Mouse (Mus musculus) forebrain, embryonic 10.5 days (tissue): ENCODE measurements around the gene Pomgnt2. TPM values are rescaled to one million over a fixed set of nuclear protein-coding genes. Genes with fewer than 3 reads are reported as not detected.

Experiments
- DNase-seq: peaks from one replicate; pipeline ENCODE4 v3.0.0-alpha.2; 2017; ENCODE audit warnings: low spot score; ENCODE audit errors: extremely low spot score
- H3K27ac ChIP-seq: fragments of 300-500 bp; sonication (generic); 2 replicates; pipeline ENCODE4 v1.5.1; 2016; ENCODE audit warnings: mild to moderate bottlenecking
- H3K27me3 ChIP-seq: fragments of 300-500 bp; sonication (generic); 2 replicates; pipeline ENCODE4 v1.6.1; 2016; ENCODE audit warnings: mild to moderate bottlenecking; ENCODE audit not compliant: poor library complexity, severe bottlenecking
- H3K36me3 ChIP-seq: fragments of 300-500 bp; sonication (generic); replicated peaks from 2 replicates; pipeline ENCODE4 v1.6.1; 2016; ENCODE audit warnings: mild to moderate bottlenecking, moderate library complexity
- H3K4me1 ChIP-seq: fragments of 300-500 bp; sonication (generic); 2 replicates; pipeline ENCODE4 v1.6.1; 2016
- H3K4me3 ChIP-seq: fragments of 300-500 bp; sonication (generic); 2 replicates; pipeline ENCODE4 v1.5.1; 2016; ENCODE audit warnings: mild to moderate bottlenecking, moderate library complexity
- H3K9me3 ChIP-seq: fragments of 300-500 bp; sonication (generic); 2 replicates; pipeline ENCODE4 v1.6.1; 2016; ENCODE audit warnings: mild to moderate bottlenecking, moderate library complexity
- WGBS: fragments of 180-500 bp; shearing (Covaris S2); methylation state at CpG from one replicate; pipeline ENCODE4 v1.1.7; 2016; 5-methylcytosine and 5-hydroxymethylcytosine counted together
- polyA plus RNA-seq: library from polyadenylated mRNA; unstranded; fragments of >200 nt; fragmentation: Nextera tagmentation; extraction: Ambion mirVana; gene quantifications from 2 replicates; pipeline ENCODE4 v1.2.1, GENCODE M21; 2016

Pomgnt2 gene
- polyA plus RNA-seq, 1 experiment from 2014 or later = 12.5 TPM

DNA sequence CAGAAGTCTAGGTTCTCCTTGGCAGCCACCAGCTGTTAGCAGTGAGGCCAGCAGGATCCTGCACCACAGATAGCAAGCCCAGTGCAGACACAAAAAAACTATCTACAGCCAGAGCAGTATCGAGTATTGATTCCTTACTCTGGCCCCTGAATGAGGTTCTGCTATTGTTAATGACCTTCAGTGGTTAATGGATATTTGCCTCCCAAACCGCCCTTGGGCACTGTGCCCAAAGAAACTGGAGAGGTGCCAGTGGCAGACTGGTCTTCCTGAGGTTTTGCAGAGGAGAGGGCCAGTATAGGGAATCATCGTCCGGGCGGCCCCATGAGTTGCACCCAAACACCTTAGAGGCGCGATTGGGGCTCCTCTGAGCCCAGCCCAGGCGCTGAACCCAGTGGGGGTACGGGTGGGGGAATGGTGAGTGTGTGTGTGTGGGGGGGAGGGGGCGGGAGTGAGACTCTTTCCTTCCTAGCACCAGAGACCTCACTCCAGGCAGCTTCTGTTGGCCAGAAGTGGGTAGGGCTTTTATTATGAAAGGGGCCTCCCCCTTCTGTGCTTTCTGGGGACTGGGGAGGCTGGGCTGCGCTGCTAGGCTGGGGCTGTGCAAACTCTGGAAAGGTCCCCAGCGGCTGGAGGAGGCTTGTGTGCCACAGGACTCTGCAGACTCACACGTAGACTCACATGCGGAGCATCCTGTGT is 46.3 kb downstream of the Pomgnt2 start, which contains the start of gene Fam198a:
Gene Fam198a (plus strand): TSS at position 571 of the 696 bp plus-strand sequence.
- Histone ChIP-seq H3K4me1 (peaks cover 14% of the 10 kb centered on the region), H3K36me3 (no peaks in the 10 kb centered on the region), H3K9me3 (no peaks in the 10 kb centered on the region), H3K27me3 (no peaks in the 10 kb centered on the region), H3K27ac (peak within 1 kb of the TSS; percentile 74), H3K4me3 (peak within 1 kb of the TSS; percentile 31)
- peak; percentile 31 for DNase-seq
- 17% methylated on average over 14 of the region's 14 CpGs for WGBS

DNA sequence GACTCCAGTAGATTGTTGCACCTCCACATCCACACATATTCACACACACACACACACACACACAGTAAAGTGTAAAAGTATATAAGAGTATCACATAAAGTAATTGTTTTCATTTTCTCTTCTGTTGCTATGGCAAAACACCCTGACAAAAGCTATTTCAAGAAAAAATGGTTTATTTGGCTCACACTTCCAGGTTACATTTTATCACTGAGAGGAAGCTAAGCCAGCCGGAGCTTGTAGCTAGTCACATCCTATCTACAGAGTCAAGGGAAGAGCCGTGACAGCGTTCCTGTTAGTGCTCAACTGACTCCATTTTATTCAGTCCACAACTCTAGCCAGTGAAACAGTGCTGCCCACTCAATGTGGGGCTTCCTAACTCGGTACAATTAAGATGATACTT is 48.5 kb downstream of the Pomgnt2 start:
- Histone ChIP-seq H3K9me3 (no peaks in the 10 kb centered on the region), H3K36me3 (peaks cover 10% of the 10 kb centered on the region; the same call in 1 of the 2 replicates), H3K4me3 (no peak overlapping the region), H3K27ac (no peak overlapping the region), H3K4me1 (peaks cover 11% of the 10 kb centered on the region), H3K27me3 (no peaks in the 10 kb centered on the region)
- DNase-seq = no peak
- WGBS = 83% methylated on average over 4 of the region's 4 CpGs

- no peak overlapping the region for H3K27ac ChIP-seq
- WGBS = 11% methylated on average over 4 of the region's 4 CpGs
- no peaks in the 10 kb centered on the region for H3K9me3 ChIP-seq
- H3K27me3 ChIP-seq = no peaks in the 10 kb centered on the region
- H3K4me1 ChIP-seq = peaks cover 11% of the 10 kb centered on the region
- peak; percentile 30 for DNase-seq
- peaks cover 16% of the 10 kb centered on the region; the same call in 1 of the 2 replicates for H3K36me3 ChIP-seq
- no peak overlapping the region for H3K4me3 ChIP-seq
These were observed 49.1 kb downstream of the Pomgnt2 start for GRCm38 (mm10) chr9:121947784-121948183.

GRCm38 (mm10) chr9:121943628-121944027 is 53.3 kb downstream of the Pomgnt2 start:
- H3K4me1 ChIP-seq = no peaks in the 10 kb centered on the region
- no peak overlapping the region for H3K4me3 ChIP-seq
- H3K27me3 ChIP-seq = no peaks in the 10 kb centered on the region
- peaks cover 21% of the 10 kb centered on the region; the same call in 1 of the 2 replicates for H3K36me3 ChIP-seq
- DNase-seq = no peak
- no peak overlapping the region for H3K27ac ChIP-seq
- WGBS = 80% methylated on average over 3 of the region's 3 CpGs
- no peaks in the 10 kb centered on the region for H3K9me3 ChIP-seq

DNA sequence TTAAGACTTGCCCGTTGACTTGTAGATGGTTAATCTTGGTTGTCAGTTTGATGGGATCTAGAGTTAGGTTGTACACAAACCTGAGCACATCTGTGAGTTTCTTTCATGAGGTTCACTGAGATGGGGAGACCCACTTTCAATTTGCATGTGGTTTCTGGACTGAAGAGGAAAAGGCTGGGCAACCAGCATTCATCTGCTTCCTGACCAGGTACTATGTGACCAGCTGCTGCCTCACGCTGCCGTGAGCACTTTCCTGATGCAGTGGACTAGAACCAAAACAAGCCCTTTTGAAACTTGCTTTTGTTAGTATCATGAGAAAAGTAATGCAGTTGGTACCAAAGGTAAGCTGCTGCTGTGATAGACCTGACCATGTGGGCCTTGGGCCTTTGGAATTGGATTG is 53.9 kb downstream of the Pomgnt2 start:
- Histone ChIP-seq H3K36me3 (peaks cover 21% of the 10 kb centered on the region; the same call in 1 of the 2 replicates), H3K9me3 (no peaks in the 10 kb centered on the region), H3K4me1 (no peaks in the 10 kb centered on the region), H3K27ac (no peak overlapping the region), H3K4me3 (no peak overlapping the region), H3K27me3 (no peaks in the 10 kb centered on the region)
- DNase-seq = no peak
- 91% methylated on average over 3 of the region's 3 CpGs for WGBS

GRCm38 (mm10) chr9:121937944-121938355 is 59.0 kb downstream of the Pomgnt2 start:
- WGBS = 60% methylated on average over 21 of the region's 21 CpGs
- peak; percentile 33 for DNase-seq
- Histone ChIP-seq H3K36me3 (peaks cover 7% of the 10 kb centered on the region; the same call in 1 of the 2 replicates), H3K27me3 (no peaks in the 10 kb centered on the region), H3K9me3 (no peaks in the 10 kb centered on the region), H3K4me1 (peaks cover 7% of the 10 kb centered on the region; the same call in 1 of the 2 replicates), H3K27ac (peak overlapping the region; percentile 85), H3K4me3 (peak overlapping the region; percentile 55)

DNA sequence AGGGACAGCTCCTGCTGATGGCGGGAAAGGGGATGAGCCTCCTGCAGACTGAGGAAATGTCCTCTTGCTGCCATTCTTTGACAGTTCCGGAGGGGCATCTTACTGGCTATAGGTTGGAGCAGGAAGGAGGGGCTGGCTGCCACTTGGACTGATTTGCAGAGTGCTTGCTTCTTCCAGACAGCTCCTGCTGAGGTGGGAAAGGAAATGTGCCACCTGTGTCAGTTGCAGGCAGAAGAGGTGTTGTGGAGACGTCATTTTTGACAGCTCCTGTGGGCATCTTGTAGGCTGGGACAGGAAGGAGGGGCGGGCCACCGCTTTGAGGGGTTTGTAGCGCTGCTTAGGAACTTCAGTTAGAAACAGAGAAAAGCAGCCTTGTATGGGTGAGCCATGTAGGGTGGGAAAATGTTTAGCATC is 59.5 kb downstream of the Pomgnt2 start:
- peak overlapping the region; percentile 55 for H3K4me3 ChIP-seq
- no peaks in the 10 kb centered on the region for H3K27me3 ChIP-seq
- WGBS = 76% methylated on average over 6 of the region's 6 CpGs
- H3K9me3 ChIP-seq = no peaks in the 10 kb centered on the region
- H3K27ac ChIP-seq = peak overlapping the region; percentile 85
- H3K4me1 ChIP-seq = peaks cover 7% of the 10 kb centered on the region; the same call in 1 of the 2 replicates
- DNase-seq = no peak
- peaks cover 5% of the 10 kb centered on the region; the same call in 1 of the 2 replicates for H3K36me3 ChIP-seq

GRCm38 (mm10) chr9:121936952-121937351 is 60.0 kb downstream of the Pomgnt2 start:
- Histone ChIP-seq H3K9me3 (no peaks in the 10 kb centered on the region), H3K4me3 (peak overlapping the region; percentile 55; the same call in 1 of the 2 replicates), H3K4me1 (peaks cover 7% of the 10 kb centered on the region; the same call in 1 of the 2 replicates), H3K36me3 (peaks cover 5% of the 10 kb centered on the region; the same call in 1 of the 2 replicates), H3K27ac (peak overlapping the region; percentile 27; the same call in 1 of the 2 replicates), H3K27me3 (no peaks in the 10 kb centered on the region)
- WGBS = 91% methylated on average over 1 of the region's 1 CpGs
- no peak for DNase-seq

DNA sequence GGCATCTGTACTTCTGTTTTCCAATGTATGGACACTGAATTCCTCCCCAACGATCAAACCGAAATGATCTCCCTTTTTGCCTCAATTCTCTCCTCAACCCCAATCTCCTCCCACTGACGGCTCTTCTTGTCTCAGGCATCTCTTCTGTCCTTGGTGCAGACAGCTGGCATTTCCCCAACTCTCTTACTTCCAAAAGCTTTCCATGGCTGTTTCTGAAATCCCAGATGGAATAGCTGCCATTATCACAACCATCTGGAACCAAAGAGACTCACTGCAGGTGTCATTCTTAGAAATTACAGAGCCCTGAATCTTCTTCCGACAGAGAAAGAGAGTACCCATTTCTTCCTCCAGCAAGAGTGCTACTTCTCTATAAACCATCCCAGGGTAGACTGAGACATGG is 62.1 kb downstream of the Pomgnt2 start:
- no peak overlapping the region for H3K4me3 ChIP-seq
- WGBS = 82% methylated on average over 4 of the region's 4 CpGs

More for the DNA sequence above, 62.1 kb downstream of the Pomgnt2 start:
- Histone ChIP-seq H3K27ac (no peak overlapping the region), H3K36me3 (no peaks in the 10 kb centered on the region; the same call in 1 of the 2 replicates), H3K9me3 (no peaks in the 10 kb centered on the region), H3K4me1 (peaks cover 7% of the 10 kb centered on the region; the same call in 1 of the 2 replicates), H3K27me3 (no peaks in the 10 kb centered on the region)
- no peak for DNase-seq

Other genes with a start within 250 kb of the Pomgnt2 start
- gene Zfp651, start 237.8 kb downstream of the Pomgnt2 start, polyA plus RNA-seq = 4.1 and 4.8 TPM in 2 replicates
- gene Klhl40, start 219.5 kb downstream of the Pomgnt2 start, polyA plus RNA-seq = 0.12 TPM in 1 of 2 replicates, not detected in the other
- gene Hhatl, start 204.6 kb downstream of the Pomgnt2 start, polyA plus RNA-seq = not detected in 2 replicates
- 2.6 and 2.7 TPM in 2 replicates for gene Ccdc13, start 157.6 kb downstream of the Pomgnt2 start, polyA plus RNA-seq
- gene Higd1a, start 138.7 kb downstream of the Pomgnt2 start, polyA plus RNA-seq = 229 and 238 TPM in 2 replicates
- 0.42 and 0.50 TPM in 2 replicates for gene Ackr2, start 98.8 kb downstream of the Pomgnt2 start, polyA plus RNA-seq
- gene Cyp8b1, start 80.8 kb downstream of the Pomgnt2 start, polyA plus RNA-seq = not detected in 2 replicates
- gene Fam198a, start 46.1 kb downstream of the Pomgnt2 start, polyA plus RNA-seq = 0.41 and 0.58 TPM in 2 replicates
- gene Snrk, start 120.2 kb upstream of the Pomgnt2 start, polyA plus RNA-seq = 31.8 and 35.4 TPM in 2 replicates